Mouse (Mus musculus) ES-Bruce4 (cell line): ENCODE measurements around the gene Tmem86a. TPM values are rescaled to one million over a fixed set of nuclear protein-coding genes. Genes with fewer than 3 reads are reported as not detected.

Experiments used
- H3K27ac ChIP-seq: 2 replicates; pipeline ENCODE4 v1.5.1; 2012; ENCODE audit warnings: low read length, inconsistent platforms; ENCODE audit not compliant: insufficient read depth
- H3K27me3 ChIP-seq: 2 replicates; pipeline ENCODE4 v1.6.1; 2012; ENCODE audit warnings: mild to moderate bottlenecking, low read length, inconsistent platforms; ENCODE audit not compliant: control insufficient read depth, poor library complexity, insufficient read depth, severe bottlenecking
- H3K36me3 ChIP-seq: 2 replicates; pipeline ENCODE4 v1.6.1; 2012; ENCODE audit warnings: inconsistent platforms, mild to moderate bottlenecking, low read length, moderate library complexity; ENCODE audit not compliant: control insufficient read depth, poor library complexity, insufficient read depth, severe bottlenecking
- H3K4me1 ChIP-seq: one replicate; pipeline ENCODE4 v1.8.1; 2011; ENCODE audit warnings: low read length; ENCODE audit not compliant: control insufficient read depth, insufficient read depth
- H3K4me3 ChIP-seq: 2 replicates; pipeline ENCODE4 v1.5.1; 2011; ENCODE audit warnings: low read depth, mild to moderate bottlenecking, low read length
- H3K9ac ChIP-seq: 2 replicates; pipeline ENCODE4 v1.6.1; 2012; ENCODE audit warnings: low read depth, mild to moderate bottlenecking, inconsistent platforms; ENCODE audit not compliant: poor library complexity, severe bottlenecking
- H3K9me3 ChIP-seq: replicated peaks from 2 replicates; pipeline ENCODE4 v1.6.1; 2012; ENCODE audit warnings: mild to moderate bottlenecking, low read length, inconsistent platforms; ENCODE audit not compliant: control insufficient read depth, poor library complexity, insufficient read depth, severe bottlenecking
- CTCF ChIP-seq: IDR thresholded peaks from one replicate; pipeline ENCODE4 v1.8.1; 2011; ENCODE audit warnings: low read depth, low read length
- EP300 ChIP-seq: IDR thresholded peaks from 2 replicates; pipeline ENCODE4 v1.6.1; 2011; ENCODE audit warnings: low read depth, low read length; ENCODE audit not compliant: insufficient read depth
- POLR2A ChIP-seq: IDR thresholded peaks from one replicate; pipeline ENCODE4 v1.8.1; 2011; ENCODE audit warnings: low read length; ENCODE audit not compliant: insufficient read depth
- polyA plus RNA-seq: library from polyadenylated mRNA; stranded (reverse); fragments of >200 nt; gene quantifications from 2 replicates; pipeline ENCODE4 v1.2.4, GENCODE M21; 2011; ENCODE audit warnings: low read depth; ENCODE audit not compliant: missing spikeins, insufficient read depth, insufficient read length

Gene Tmem86a
- polyA plus RNA-seq, 1 experiment, result 2.0 TPM

DNA sequence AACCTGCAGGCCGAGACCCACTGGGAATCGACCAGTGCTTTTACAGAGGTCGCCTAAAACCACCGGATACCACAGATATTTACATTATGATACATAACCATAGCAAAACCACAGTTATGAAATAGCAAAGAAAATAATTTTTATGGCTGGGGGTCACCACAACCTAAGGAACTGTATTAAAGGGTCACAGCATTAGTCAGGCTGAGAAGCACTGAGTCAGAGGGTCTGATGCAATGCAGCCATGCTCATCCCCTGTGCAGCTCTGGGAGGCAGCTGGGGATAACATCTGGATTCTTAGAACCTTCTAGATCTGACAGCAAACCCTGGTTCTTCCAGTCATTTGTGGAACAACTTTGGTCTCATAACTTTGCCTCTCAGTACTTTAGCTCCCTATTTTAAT lies 19.0 kb upstream of the Tmem86a start:
- Histone ChIP-seq H3K9ac (no peak overlapping the region), H3K27ac (no peak overlapping the region), H3K36me3 (no peaks in the 10 kb centered on the region), H3K4me1 (no peaks in the 10 kb centered on the region), H3K4me3 (no peak overlapping the region), H3K27me3 (no peaks in the 10 kb centered on the region), H3K9me3 (no peaks in the 10 kb centered on the region)
- TF ChIP-seq EP300, result no peak
- no peak for TF ChIP-seq POLR2A
- TF ChIP-seq CTCF, result no peak

DNA sequence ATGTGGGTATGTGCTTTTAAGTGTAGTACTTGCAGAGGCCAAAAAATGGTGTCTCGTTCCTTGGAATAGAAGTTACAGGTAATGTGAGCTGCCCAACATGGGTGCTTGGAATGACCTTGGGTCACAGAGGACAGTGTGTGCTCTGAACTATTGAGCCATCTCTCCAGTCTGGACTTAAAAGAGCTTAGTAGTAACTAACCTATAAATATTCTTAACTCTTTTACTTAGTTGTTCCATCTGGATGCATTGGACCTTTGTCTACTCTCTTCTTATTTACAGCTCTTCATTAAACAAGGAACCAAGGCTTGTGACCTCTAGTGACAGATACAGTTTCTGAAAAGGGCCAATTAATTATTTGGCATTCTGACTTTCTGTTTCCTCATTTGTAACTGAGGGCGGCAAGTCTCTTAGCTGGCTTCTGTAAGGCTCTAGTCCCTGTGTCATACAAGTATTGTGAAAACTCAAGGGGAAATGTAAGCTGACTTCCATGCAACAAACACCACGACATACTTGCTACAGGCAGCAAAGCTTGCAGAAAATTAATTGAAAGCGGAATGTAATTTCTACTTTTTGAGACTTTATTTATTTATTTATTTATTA lies 15.5 kb upstream of the Tmem86a start:
- Histone ChIP-seq H3K4me1 (no peaks in the 10 kb centered on the region), H3K27me3 (no peaks in the 10 kb centered on the region), H3K9ac (no peak overlapping the region), H3K36me3 (no peaks in the 10 kb centered on the region), H3K4me3 (no peak overlapping the region), H3K27ac (no peak overlapping the region), H3K9me3 (no peaks in the 10 kb centered on the region)
- TF ChIP-seq CTCF (no peak), EP300 (no peak), POLR2A (no peak)

GRCm38 (mm10) chr7:47035426-47035825 lies 15.0 kb upstream of the Tmem86a start:
- Histone ChIP-seq H3K9ac (no peak overlapping the region), H3K36me3 (no peaks in the 10 kb centered on the region), H3K4me3 (no peak overlapping the region), H3K9me3 (no peaks in the 10 kb centered on the region), H3K27ac (no peak overlapping the region), H3K4me1 (no peaks in the 10 kb centered on the region), H3K27me3 (no peaks in the 10 kb centered on the region)
- TF ChIP-seq POLR2A (no peak), CTCF (no peak), EP300 (no peak)

DNA sequence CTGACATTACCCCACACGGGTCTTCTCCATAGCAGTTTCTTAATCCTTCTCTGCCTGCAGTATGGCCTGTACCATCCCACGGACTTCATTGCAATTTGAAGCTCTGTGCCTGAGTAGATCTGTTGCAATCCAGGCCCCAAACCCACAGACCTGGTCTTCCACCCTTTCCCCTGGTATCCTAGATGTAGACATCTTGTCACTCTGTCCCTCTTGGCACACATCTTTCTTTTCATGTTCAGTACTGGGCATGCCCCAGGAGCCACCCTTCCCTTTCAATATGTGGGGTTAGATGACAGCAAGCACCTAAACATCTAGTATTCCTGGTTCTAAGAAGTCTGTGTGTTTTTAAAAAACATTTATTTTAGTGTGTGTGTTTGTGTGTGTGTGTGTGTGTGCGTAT lies 8.7 kb upstream of the Tmem86a start:
- TF ChIP-seq POLR2A (no peak), EP300 (no peak), CTCF (no peak)
- H3K36me3 ChIP-seq, result no peaks in the 10 kb centered on the region
- H3K9ac ChIP-seq, result no peak overlapping the region
- H3K4me3 ChIP-seq, result no peak overlapping the region
- no peaks in the 10 kb centered on the region for H3K9me3 ChIP-seq
- no peaks in the 10 kb centered on the region for H3K4me1 ChIP-seq
- no peak overlapping the region for H3K27ac ChIP-seq
- no peaks in the 10 kb centered on the region for H3K27me3 ChIP-seq

GRCm38 (mm10) chr7:47042121-47042520 lies 8.3 kb upstream of the Tmem86a start:
- Histone ChIP-seq H3K4me3 (no peak overlapping the region), H3K4me1 (no peaks in the 10 kb centered on the region), H3K27me3 (no peaks in the 10 kb centered on the region), H3K27ac (no peak overlapping the region), H3K9me3 (no peaks in the 10 kb centered on the region), H3K36me3 (no peaks in the 10 kb centered on the region), H3K9ac (no peak overlapping the region)
- TF ChIP-seq EP300 (no peak), CTCF (no peak), POLR2A (no peak)

- Histone ChIP-seq H3K9me3 (no peaks in the 10 kb centered on the region), H3K36me3 (no peaks in the 10 kb centered on the region), H3K27ac (no peak overlapping the region), H3K4me1 (no peaks in the 10 kb centered on the region), H3K4me3 (no peak overlapping the region), H3K27me3 (no peaks in the 10 kb centered on the region), H3K9ac (no peak overlapping the region)
- TF ChIP-seq POLR2A (no peak), EP300 (no peak), CTCF (no peak)
Observed at GRCm38 (mm10) chr7:47042823-47043490, 7.4 kb upstream of the Tmem86a start.
